Mouse (Mus musculus): ENCODE data around the gene Rps21.

The Rps21 gene

DNA sequence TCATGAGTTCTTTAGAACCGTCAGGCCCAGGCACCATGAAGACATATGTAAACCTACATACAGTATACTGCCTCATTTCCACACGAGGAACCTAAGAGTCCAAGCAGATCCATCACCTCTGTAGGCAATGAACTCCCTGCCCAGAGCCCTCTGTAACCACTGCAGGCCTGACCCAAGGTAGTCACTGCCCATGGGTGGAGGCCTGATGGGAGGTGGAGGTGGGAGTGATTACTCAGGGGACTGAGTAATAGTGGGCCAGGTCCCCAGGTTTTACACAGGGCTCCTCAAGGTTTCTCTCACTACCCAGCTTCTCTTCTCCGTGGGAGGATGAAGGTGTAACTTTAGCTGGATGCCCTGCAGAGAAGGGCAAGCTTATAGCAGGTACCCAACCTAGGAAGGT, 28.0 kb upstream of the Rps21 start:
- DNase-seq (ENCODE audit: low spot score in 2 of 2) = no peak

- no peak for DNase-seq (ENCODE audit: low spot score in 2 of 2)
Observed at GRCm38 (mm10) chr2:180230482-180230881, 26.7 kb upstream of the Rps21 start.

DNA sequence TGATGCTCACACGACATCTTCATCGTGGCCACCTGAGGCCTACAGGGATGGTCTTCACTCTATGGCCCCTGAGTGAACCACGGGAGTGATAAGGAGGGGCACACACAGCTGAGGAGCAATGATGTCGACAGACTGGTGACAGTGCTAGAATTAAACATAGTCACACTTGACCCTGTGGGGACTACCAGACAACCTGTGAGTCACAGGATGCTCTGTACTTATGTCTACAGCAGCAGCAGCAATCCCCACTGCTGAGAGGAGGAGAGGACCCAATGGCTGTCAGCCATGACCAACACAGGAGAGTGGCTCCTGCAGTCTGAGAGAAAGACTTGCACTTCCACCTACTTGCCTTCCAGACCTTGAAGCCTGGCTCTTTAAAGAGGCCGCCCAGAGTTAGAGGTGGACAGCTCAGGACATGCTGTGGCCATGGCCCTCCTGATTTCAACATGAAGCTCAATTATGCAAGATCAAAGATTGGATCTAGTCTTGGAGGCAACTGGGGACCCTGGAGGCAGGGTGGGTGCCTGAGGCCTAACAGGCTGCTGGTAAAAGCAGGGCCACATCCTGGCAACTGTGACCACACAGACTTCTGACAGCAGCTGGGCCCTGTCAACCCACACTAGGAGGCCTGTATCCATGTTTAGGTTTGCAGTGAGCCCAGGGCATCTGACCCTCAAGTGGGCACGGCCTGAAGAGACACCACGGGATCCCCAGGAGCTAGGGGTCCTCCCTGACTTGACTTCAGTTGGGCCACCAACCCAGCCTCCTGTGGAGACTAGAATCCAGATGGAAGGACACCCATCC, 23.9 kb upstream of the Rps21 start:
- DNase-seq (ENCODE audit: low spot score in 2 of 2) = no peak

GRCm38 (mm10) chr2:180234353-180234752, 22.8 kb upstream of the Rps21 start:
- DNase-seq (ENCODE audit: low spot score in 2 of 2) = no peak

- DNase-seq (ENCODE audit: low spot score in 2 of 2) = peak in 1 of 2 experiments; percentile 65
Observed at GRCm38 (mm10) chr2:180234980-180235379, 22.2 kb upstream of the Rps21 start.

GRCm38 (mm10) chr2:180235788-180236187, 21.4 kb upstream of the Rps21 start:
- DNase-seq (ENCODE audit: low spot score in 2 of 2) = peak in 1 of 2 experiments; percentile 63

DNA sequence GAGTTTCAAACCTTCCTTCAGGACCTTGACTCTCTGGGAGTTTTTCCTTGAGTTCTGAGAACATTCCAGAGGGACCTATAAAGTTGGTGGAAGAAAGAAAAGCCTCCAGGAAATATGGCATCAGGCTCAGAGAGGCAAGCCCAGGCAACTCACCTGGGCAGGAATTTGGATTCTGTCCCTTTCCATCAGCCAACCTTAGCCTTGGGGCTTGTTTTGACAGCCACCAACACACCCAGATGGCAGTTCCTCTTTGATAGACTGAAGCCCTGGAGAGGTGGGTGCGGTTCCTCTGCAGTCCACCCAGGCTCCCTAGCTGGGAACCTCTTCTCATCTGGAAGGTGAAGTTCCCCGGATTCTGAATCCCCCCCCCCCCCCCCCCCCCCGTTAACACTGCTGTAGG, 20.7 kb upstream of the Rps21 start:
- DNase-seq (ENCODE audit: low spot score in 2 of 2) = peak in 1 of 2 experiments; percentile 49

GRCm38 (mm10) chr2:180236930-180237329, 20.2 kb upstream of the Rps21 start:
- peak; percentile 68 to 70 for DNase-seq (ENCODE audit: low spot score in 2 of 2)

DNA sequence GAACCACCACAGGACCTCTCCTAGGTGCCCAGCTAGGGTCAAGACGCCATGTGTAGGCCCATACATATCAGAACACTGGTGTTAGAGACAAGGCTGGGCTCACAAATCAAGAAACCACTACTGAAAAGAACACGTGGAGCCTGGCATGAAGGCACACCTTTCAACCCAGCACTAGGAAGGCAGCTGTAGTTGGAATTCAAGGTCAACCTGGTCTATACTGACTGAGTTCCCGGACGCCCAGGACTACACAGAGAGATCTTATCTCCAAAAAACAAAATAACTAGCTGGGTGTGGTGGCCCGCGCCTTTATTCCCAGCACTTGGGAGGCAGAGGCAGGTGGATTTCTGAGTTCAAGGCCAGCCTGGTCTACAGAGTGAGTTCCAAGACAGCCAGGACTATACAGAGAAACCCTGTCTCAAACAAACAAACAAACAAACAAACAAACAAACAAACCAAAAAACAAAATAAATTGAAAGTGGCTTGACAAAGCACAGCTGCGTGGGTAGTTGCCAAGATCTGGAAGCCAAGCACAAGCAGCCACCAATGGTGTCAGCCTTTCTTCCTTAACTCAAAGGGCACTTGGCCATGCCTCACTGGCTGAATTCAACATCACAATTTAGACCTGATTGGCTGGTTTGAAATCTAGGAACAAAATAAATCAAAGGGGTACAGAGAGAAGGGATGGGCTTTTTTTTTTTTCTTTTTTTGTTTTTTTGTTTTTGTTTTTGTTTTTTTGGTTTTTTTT, 19.4 kb upstream of the Rps21 start:
- DNase-seq (ENCODE audit: low spot score in 2 of 2) = no peak

DNA sequence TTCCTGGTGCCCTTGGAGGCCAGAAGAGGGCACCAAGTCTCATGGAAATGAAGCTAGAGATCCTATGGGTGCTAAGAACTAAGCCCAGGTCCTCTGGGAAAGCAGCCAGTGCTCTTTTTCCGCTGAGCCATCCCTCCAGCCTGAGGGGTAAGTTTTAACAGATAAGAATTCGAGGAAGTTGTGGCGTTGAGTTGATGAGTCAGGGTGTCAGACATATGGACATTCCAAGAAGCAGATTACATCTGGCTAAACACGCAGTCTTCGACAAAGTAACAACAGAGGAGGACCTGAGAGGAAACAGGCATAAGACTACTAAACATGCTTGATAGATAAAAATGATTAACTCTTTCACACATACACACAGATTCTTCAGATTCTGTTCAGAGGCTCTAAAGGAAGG, 18.6 kb upstream of the Rps21 start:
- no peak for DNase-seq (ENCODE audit: low spot score in 2 of 2)

GRCm38 (mm10) chr2:180243108-180243507, 14.1 kb upstream of the Rps21 start:
- no peak for DNase-seq (ENCODE audit: low spot score in 2 of 2)

DNA sequence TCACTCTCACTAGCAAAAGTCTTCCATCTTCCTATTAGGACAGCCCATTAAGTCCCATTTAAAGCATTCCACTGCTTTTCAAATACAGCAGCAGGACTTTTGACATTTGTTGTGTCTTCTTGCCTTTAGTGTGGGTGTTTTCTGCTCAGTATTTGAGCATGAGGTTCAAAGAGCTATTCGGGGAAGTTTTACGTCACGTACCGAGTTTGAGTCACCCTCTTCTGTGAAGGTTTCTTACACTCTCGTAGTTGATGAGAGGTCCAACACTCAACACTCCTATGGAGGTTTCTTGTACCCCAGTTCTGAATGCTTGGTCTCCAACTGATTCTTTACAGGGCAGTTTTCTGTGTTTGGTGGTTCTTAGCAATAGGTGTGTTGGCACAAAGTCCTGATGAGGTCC, 9.3 kb upstream of the Rps21 start:
- DNase-seq (ENCODE audit: low spot score in 2 of 2) = no peak

DNA sequence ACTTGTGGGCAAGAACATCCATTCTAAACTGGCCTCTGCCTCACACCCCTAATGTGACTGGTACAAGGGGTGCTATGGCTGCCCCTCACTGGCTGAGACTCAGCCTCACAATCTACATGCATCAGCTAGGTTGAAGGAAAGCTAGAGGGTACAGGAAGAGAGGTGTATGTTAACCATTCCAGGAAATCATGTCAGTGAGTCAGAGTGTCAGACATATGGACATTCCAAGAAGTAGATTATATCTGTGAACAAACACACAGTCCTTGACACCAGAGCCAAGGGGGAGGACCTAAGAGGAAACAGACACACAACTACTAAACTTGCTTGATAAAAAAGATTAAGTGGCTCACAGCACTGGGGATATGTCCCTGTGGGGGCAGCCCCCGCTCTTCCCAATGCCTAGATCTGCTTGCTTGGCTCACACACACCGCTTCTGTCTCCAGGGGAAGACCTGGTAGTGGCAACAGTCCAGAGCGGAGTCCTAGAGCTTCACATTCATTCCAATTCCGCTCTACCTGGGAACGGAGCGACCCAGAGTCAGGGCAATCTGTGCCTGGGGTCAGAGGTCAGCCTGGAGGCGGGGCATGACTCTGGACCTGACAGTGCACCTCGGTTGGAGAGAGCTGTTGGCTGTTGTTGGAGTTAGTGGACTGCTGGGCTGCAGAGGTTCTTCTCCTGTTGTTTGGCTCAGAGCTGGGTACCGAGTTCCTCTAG, 8.1 kb upstream of the Rps21 start:
- DNase-seq (ENCODE audit: low spot score in 2 of 2) = no peak

- DNase-seq (ENCODE audit: low spot score in 2 of 2) = peak; percentile 73 to 90
Observed at GRCm38 (mm10) chr2:180250930-180251611, 6.1 kb upstream of the Rps21 start.

GRCm38 (mm10) chr2:180251838-180252237, 5.3 kb upstream of the Rps21 start:
- DNase-seq (ENCODE audit: low spot score in 2 of 2) = no peak

- DNase-seq (ENCODE audit: low spot score in 2 of 2) = no peak
Observed at GRCm38 (mm10) chr2:180254436-180255209, 2.6 kb upstream of the Rps21 start.

GRCm38 (mm10) chr2:180255701-180256100, 1.5 kb upstream of the Rps21 start:
- no peak for DNase-seq (ENCODE audit: low spot score in 2 of 2)

- DNase-seq (ENCODE audit: low spot score in 2 of 2) = no peak
Observed at GRCm38 (mm10) chr2:180256296-180257000, 729 bp upstream of the Rps21 start.

- no peak for DNase-seq (ENCODE audit: low spot score in 2 of 2)
Observed at GRCm38 (mm10) chr2:180257963-180258865, 1.0 kb downstream of the Rps21 start.

Measured in spleen, postnatal 4 days (tissue).